Mouse (Mus musculus) heart, adult 9 months (tissue): ENCODE measurements around the gene Dusp13.
A peak's percentile ranks its signal among the peaks of the same experiment; 100 is the strongest.

Experiments
- DNase-seq, 2 experiments: peaks; one replicate each; pipeline ENCODE4 v3.0.0; 2022; ENCODE audit warnings: low spot score in 2 of 2

The Dusp13 gene

DNA sequence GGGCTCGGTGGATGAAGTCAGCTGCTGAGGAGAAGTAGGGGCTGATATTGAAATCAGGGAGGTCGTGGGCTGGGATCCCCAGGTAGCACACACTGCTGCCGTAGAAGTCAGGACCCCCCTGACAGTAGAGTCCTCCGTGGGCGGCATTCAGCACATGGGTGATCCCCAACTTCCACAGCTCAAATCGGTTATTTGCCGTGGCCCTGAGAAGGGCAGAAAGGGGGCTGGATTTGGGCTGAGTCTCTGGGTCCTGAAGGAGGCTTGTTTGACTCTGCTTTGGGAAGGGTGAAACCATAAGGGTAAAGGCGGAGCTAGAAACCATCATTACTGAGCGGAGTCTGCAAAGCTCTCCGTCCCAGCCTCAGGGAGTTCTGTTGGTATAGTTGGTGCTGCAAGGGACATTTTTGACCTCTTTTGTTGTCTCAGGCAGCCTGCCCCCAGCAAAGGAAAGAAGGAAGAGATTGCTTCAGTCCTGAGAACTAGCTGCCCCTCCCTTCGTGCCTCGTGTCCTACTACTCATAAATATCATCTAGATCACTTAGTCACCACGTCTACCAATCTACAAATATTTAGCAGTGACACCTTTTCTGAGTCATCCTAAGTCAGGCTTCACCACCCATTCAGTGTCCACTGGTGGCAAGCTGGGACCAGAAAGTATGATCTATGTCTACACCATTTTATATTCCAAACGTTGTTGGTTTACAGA lies 3.4 kb downstream of the Dusp13 start:
- DNase-seq = no peak

DNA sequence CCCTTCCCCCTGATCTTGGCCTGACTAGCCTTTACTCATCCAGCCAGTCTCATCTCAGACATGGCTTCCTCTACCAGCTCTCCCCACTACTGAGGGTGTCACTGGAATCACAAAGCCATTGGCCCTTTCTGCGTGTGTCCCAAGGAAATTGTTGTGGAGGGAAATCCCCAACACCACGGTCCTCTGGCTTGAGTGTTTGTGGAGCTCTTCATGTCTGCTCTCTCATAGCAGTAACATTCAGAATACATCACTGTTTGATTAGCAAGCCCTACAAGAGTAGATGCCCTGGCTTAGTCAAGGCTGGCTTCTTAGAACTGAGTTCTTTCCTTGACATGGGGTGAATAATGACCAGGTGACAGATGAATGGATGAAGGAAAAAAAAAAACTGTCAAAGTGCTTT lies 4.1 kb downstream of the Dusp13 start:
- no peak for DNase-seq

DNA sequence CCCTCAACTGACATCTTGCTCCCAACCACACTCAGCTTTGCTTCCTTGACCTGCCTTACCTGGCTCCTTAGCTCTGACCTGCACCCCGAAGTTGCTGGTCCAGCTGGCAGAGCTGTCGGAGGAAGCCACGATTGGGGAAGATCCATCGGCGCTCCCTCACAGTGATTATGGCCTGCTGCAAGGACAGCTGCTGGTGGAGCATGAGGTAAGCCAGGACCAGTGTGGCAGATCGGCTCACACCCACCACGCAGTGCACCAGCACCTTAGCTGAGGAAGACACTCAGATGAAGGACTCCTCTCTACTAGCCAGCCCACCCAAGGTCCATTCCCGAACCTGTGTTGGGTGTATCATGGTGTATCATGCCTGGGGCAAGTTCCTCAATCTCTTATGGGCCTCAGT lies 4.7 kb downstream of the Dusp13 start:
- no peak for DNase-seq

DNA sequence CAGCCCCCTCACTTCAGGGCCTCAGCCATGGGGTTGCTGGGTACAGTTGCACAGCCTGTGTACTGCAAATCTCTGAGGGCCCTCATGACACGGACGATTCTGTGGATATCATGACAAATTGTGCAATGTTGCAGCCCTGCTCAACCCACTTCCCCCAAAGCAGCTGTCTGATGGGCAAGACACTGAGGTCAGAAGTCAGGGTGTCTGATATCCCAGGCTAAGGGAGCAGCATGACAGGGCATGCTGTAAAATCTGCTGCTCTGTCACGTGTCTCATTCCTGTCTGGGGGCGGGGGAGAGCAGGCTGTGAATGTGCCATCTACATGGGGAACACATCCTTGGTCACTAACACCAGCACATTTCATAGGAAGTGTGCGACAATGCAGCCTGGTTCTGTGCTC lies 5.8 kb downstream of the Dusp13 start:
- no peak for DNase-seq

DNA sequence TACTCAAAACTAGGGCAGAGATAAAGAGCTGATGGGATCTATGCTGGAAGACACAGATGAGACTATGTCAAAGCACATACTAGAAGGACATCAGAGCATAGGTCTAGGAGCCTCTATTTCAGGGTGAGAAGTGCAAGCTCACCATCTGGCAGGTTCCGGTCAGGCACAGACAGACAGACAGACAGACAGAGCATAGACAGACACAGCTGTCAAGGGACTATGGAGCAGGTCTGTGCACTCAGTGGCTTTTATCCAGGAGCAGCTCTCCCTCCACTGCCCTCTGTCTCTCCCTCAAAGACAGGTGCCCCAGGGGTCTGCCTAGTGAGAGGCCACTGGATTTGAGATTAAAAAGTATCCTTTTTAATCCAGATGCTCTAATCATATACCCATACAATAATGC lies 6.8 kb downstream of the Dusp13 start:
- no peak for DNase-seq

- no peak for DNase-seq
Measured at GRCm38 (mm10) chr14:21742441-21742840, 8.5 kb downstream of the Dusp13 start.

GRCm38 (mm10) chr14:21741786-21742185 lies 9.2 kb downstream of the Dusp13 start:
- DNase-seq = peak; percentile 67 to 77

DNA sequence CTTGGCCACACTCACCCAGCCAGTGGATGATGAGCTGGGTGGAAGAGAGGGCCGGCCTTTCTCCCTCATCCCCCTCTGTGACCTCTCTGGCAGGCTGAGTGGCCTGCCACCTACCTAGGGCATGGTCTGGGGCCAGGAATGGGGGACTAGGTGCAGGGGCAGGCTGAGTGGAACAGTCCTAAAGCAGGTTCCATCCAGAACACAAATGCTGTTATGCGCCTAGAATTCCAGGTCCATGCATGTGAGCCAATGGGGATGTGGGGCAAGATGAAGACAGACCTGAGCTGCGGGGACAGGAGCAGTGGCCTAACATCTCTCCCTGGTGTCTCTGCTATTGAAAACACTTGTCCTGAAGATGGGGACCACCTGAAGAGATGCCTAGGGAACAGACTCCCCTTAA lies 9.7 kb downstream of the Dusp13 start:
- no peak for DNase-seq

DNA sequence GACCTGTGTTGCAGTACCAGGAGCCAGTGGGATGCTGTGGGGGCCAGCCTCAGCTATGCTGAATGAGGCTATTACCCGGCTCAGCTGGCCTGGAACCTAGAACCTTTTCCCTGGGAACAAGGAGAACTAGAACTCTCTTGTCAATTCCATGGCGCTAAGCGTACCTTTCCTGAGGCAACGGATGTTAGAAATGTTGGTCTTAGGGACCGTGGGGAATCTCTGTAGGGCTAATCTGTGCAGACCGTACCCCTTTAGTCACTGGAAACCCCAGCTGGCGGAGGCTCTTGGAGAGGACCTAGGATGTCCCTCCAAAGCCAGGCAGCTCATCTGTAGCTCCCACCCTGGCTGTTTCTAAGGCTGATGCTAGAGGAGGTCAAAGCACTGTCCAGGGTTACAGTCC lies 10.6 kb downstream of the Dusp13 start:
- DNase-seq = no peak

GRCm38 (mm10) chr14:21733131-21733905 lies 17.7 kb downstream of the Dusp13 start:
- DNase-seq = no peak

DNA sequence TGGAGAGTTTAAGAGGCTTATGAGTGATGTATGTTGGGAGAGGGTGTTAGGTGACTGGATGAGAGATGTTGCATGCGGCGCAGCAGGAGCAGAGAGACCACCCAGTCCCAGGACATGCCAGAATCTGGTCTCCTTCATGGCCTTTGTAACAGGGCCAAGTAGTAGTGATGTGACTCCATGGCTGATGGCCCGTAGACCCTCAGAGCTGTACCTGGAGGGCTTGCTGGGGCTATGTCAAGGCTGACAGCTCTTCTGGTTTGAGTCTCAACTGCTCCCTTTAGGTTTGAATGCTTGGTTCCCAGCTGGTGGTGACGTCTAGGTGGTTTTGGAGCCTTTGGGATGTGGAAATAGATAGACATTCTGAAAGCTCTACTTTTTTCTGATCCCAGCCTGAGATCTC lies 21.0 kb downstream of the Dusp13 start:
- DNase-seq = no peak

DNA sequence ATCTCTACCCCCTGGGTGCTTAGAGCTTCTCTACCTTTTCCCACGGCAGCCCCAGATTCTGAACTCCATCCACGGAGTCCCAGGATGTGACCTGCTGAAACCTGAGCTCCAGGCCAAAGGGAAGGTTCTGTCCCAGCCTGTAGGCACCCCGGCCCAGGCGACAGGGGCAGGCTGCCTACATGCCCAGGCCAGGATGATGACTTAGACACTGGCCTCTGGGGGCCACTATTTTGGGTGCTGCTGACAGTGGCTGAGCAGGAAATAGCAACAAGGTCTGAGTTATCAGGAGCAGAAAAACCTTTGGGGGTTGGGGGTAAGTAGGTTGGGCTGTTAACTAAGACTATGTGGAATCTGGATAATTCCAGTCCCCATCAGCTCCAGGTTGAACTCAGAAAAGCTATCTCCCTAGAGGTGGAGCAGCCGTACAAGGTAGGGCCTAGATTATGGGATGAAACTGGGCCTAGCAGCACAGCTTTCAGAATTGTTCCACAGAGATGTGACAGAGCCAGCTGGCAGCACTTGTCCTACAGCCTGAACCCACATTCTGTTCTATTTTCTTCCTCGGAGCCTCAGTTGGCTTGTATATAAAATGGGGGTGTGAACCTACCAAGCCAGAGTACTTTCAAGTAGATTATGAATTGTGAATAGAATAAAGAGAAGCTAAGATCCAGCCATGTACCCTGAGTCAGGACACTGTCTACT lies 21.8 kb downstream of the Dusp13 start:
- DNase-seq = no peak

DNA sequence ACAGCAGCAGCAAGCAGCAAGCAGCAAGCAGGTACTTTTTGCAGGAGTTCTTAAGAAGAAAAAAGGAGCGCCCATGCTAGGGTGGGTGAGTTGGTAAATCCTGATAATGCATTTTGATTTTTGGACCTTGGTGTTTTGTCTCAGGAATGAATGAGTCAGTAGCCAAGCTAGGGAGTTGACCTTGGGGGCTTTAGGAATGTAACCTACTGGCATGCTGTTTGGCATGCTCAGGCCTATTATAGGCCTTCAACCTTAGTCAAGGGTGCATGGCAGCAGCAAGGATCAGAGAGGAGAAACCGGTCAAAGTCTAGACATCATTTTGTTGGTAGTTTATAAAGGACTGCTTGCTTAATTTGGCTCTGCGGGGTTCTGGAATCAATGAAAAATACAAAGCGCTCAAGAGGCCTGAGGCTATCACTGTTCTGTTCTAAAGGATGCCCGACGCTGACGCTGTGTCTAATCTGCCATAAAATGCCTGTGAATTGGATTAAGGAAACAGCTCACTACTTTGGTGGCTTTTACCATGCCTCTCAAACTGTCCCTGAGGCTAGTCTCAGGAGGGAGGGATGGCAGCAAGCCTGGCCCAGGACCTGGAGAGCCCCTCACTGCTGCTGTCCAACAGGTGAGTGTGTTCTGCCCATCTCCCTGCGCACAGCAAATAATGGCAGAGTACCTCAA lies 28.8 kb downstream of the Dusp13 start:
- no peak for DNase-seq

DNA sequence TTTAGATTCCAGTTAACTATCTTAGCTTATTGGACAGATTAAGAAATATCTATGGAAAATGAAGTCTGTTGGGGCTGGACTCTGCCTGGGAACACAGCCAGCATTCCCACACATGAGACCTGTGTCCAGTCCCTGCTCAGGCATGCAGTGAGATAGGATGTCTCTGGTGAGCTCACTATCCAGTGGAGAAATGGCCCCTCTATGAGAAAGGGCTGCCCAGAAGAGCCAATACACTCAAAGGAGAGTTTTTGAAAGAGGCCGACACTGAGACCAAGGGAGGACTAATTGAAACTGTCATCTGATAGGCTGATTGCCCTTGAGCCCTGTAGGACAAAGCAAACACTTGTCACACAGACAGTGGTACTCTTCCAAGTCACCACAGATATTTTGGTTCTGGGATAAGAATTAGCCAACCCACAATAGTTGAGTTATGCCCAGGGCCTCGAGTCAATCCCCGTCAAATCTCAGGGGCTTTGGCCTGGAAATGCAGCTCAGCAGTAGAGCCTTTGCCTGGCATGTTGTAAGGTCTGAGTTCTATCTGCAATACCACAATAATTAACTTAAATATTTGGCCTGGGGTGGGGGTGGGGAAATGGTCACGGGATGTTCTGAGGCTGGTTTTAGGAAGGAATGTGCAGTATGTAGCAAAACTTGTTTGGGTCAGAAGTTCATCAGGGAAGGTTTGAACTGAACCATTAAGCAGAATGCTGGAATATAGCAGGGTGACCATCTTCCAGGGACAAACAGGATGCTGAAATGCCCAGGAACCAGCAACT lies 30.4 kb downstream of the Dusp13 start:
- DNase-seq = no peak

GRCm38 (mm10) chr14:21719646-21720383 lies 31.2 kb downstream of the Dusp13 start:
- DNase-seq = no peak

DNA sequence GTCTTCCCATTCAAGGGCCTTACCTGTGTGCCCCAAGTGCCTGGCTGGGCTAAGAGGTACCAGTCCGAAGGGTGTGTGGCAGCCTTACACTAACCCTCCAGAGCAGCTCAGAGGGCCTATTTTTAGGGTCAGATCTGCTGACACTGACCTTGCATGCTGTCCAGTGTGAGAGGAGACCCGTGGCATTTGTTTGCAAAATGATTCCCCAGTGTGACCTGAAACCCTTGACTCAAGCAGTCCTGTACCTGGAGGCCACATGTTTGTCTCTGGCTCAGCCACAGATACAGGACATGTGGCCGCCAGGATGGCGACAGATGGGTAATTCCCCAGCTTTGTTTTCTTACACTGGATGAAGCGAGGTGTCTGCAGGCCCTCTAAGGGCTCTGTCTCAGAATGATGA lies 36.5 kb downstream of the Dusp13 start, which contains the start of gene Dupd1:
Dupd1 (minus strand) TSS at position 91 of the 400 bp plus-strand sequence.
- DNase-seq = no peak

GRCm38 (mm10) chr14:21711231-21711630 lies 39.8 kb downstream of the Dusp13 start:
- no peak for DNase-seq

- DNase-seq = no peak
Measured at GRCm38 (mm10) chr14:21709545-21709944, 41.4 kb downstream of the Dusp13 start.

DNA sequence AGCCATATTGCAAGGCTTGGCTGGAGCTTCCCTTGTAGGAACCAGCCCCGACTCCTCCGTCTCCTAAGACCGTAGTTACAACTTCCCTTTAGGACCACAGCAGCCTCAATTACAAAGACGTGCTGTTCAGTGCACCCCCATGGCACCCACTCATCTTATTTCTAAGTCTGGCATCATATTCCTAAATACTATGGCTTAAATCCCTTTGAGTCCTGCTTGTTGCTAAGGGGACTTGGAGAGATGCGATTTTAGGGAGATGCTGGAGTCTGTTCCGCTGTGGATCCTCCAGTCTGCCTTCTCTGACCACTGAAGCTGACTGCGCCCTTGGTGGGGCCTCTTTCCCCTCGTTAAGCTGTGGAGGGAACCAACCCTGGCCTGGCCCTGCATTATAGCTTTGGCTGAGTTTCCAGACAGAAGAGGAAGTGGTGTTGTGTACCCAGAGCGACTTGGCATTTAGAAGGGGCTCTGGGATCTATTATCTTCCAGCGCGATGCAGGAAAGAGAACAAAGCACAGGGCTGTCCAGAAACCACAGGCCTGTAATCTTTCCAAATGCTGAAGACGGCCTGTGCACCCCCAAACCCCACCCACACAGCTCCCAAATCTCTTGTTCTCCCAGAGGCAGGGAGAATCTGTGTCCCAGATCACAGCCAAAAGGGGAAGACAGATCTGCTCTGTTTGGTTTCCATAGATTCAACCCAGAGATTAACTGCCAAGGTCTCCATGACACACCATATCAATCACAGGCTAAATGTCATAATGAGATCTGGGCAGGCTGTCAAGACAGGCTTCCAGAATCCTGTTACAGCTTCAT lies 44.0 kb downstream of the Dusp13 start:
- DNase-seq = peak; percentile 49 to 63

DNA sequence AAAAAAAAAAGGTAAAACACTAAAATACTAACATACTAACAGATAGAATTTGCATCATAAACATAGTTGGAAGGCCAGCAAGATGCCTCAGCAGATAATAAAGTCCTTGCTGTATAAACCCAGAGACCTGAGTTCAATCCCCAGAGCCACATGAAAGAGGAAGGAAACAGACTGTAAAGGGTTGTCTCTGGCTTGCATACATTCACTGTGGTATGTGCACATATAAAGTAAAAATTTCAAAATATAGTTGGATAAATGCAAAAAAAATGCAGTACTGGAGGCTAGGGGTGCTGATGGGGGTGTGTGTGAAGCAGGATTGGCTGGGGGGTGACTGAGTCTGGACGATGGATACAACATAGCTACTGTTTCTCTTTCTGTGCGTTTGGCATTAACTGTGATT lies 45.5 kb downstream of the Dusp13 start:
- DNase-seq = no peak
